Mouse (Mus musculus): ENCODE measurements around the gene Git1.

DNA sequence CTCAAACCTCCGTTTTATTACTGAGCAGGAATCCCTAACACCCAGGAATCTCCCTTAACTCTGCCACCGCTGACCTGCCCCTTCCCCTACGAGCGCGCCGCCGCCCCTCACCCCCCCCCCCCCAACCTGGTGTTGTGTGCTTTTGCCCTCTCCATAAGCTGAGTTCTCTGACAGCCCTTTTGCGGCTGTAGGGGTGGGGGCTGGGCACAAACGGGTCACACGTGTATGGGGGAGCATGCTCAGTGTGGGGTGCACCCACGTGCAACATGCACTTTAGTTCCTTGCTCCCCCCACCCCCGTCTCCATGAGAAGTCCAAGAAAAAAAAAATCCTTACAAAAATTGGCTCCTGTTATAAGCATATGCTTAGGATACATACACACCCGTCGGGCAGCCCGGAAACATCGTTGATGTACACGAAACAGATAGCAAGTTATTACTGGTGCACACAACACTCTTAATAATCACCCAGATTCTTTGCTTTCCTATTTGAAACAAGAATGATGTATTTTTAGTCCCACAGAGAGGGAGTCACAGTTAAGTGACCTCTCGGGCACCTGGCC, 971 bp upstream of the Git1 start:
- TF ChIP-seq CTCF (conservative IDR thresholded peaks at IDR 0.05; ENCODE audit: insufficient read depth, insufficient read length, low read depth, low read length) (no peak), POLR2A (IDR thresholded peaks at IDR 0.05; ENCODE audit: low read depth, low read length) (no peak)
